Mouse (Mus musculus) layer of hippocampus, adult 9-10 months (tissue): ENCODE measurements around the gene Milr1.
"Not testable (repeated sequence)": the region's sequence is repeated elsewhere in the genome, so short reads cannot be mapped to it uniquely, and the experiment has no call there.

ENCODE experiments used
- DNase-seq: peaks from one replicate; pipeline ENCODE4 v3.0.0; 2022; ENCODE audit warnings: low spot score

The Milr1 gene

DNA sequence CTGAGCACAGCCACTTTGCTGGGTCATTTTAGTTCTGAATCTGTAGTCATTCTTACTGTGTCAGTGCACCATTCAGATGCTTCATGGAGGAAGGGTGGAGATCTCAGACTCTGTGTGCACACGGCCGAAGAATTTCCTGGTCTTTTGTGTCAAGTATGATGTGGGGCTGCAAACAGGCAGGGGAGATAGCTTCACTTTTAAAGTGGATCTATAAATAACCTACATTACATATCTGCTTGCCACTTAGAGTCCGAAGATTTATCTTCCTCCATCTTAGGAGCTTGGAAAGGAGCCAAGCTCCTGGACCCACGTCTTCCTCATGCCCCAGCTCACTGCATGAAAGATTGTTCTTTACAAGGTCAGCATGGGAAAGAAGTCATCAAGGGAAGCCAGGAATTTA, 20.3 kb upstream of the Milr1 start:
- no peak for DNase-seq

DNA sequence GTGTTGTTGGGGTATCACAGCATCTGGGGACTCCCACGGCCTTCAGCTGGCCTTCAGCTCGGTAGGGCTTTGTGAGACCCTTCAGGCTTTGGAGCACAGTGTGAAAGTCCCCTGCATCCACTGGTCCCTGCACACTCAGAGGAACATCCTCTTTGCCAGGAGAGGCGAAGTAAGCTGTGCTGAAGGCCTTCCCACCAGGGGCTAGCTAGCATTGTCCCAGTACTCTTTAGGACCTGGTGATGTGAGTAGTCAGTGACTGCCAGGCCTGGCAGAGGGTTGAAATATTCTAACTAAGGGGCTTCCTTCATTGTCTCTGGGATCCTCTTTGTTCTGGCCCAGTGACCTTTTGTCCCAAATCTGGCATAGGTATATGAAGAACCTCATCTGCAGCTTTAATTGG, 14.4 kb upstream of the Milr1 start:
- no peak for DNase-seq

GRCm38 (mm10) chr11:106737178-106737621, 13.8 kb upstream of the Milr1 start:
- no peak for DNase-seq

DNA sequence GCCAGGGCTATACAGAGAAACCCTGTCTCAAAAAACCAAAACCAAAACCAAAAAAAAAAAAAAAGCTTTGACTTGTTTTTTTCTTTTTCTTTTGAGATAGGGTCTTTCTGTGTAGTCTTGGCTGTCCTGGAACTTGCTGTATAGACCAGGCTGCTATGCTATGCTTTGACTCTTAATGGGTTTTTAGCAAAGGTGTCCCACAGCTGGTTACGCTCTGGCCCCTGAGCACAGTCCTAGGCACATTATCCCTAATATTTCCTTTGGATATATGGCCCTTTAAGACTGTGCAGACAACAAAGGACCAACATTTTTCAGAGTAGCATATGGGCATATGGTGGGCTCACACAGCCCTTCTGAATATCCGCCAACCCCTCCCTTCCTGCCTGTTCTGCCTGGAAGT, 11.9 kb upstream of the Milr1 start:
- DNase-seq = no peak

GRCm38 (mm10) chr11:106740724-106741123, 10.3 kb upstream of the Milr1 start:
- DNase-seq = not testable (repeated sequence)

DNA sequence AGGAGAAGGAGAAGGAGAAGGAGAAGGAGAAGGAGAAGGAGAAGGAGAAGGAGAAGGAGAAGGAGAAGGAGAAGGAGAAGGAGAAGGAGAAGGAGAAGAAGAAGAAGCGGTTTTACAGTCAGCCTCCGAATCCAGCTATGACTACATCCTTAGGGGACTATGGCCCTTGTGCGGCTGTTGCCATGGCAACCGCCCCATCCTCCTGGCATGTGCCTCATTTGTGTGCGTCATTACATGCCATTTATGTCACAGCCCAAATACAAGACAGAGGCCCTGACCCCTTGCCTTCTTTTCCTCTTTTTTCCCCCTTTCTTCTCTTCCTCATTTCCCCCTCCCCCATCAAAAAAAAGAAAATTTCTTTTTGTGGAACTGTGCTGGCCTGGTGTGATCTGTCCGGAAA, 9.8 kb upstream of the Milr1 start:
- DNase-seq = no peak

DNA sequence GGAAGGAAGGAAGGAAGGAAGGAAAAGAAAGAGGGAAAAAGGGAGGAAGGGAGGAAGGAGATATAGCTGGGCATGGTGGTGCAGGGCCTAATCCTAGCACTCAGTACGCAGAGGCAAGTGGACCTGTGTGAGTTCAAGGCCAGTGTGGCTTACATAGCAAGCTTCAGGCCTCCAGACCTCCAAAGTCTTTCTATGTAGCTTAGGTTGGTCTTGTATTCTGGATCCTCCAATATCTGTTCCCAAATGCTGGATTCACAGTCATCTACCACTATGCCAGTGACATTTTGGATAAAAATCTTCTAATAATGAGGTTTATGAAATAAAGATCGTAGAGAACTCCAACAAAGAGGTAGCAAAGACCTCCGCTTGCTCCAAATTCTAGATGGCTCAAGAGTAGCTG, 9.2 kb upstream of the Milr1 start:
- no peak for DNase-seq

DNA sequence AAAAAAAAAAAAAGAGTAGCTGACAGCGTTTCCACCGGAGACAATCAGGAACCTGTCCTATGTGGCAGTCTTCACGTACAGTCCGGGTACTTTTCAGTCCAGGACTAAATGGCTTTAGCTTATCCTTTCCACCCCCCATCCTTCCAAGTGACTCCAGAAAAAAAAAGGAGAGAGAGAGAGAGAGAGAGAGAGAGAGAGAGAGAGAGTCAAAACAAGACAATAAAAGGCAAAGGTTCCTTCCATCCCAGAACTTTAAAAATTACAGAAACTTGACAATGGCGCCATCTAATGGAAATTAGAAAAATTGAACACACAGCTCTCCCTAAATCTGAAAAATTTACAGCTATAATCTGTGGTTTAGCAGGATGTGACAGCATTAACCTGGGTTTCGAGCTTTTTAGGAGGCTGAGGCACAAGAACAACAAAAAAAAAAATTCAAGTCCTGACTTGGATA, 8.6 kb upstream of the Milr1 start:
- no peak for DNase-seq

DNA sequence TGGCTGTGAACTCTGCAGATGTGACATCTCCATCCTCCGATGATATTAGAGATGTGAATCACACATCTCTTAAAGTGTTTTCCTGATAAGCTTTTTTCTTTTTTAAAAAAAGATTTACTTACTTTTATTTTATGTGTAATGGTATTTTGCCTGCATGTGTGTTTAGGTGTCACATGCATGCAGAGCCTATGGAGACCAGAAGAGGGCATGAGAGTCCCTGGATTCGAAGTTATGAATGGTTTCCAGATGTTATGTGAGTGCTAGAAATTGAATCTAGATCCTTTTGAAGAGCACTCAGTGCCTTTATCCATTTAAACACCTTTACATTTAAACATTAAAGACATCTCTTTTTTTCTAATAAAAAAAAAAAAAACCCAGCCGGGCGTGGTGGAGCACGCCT, 6.1 kb upstream of the Milr1 start:
- DNase-seq = no peak

- not testable (repeated sequence) for DNase-seq
Observed at GRCm38 (mm10) chr11:106749557-106750120, 1.4 kb upstream of the Milr1 start.

- DNase-seq = no peak
Observed at GRCm38 (mm10) chr11:106750121-106750751, 790 bp upstream of the Milr1 start, which contains the start of gene Pecam1. TSS of gene Pecam1 (minus strand) at chr11:106750628.

DNA sequence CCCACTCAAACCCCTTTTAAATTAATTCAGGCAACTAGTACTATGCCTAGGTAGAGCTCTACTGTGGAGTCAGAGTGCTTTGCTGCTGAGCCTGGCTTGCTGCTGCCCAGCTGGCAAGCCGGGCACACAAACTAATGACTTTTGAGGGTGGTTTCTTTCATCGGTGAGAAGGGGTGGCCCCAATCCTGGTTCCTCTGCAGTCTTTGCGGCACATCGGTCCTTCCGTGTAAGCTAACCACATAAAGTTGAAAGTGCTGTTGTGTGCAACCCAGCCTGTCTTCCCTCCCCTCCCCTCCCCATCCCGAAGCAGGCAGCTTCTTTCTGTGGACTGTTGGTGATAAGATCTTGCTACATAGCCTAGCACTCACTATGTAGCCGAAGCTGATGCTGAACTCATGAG, 1.1 kb downstream of the Milr1 start:
- DNase-seq = no peak

- no peak for DNase-seq
Observed at GRCm38 (mm10) chr11:106753314-106753713, 2.3 kb downstream of the Milr1 start.

- no peak for DNase-seq
Observed at GRCm38 (mm10) chr11:106755583-106755982, 4.6 kb downstream of the Milr1 start.

- no peak for DNase-seq
Observed at GRCm38 (mm10) chr11:106759028-106759427, 8.0 kb downstream of the Milr1 start.

GRCm38 (mm10) chr11:106760511-106760910, 9.5 kb downstream of the Milr1 start:
- DNase-seq = no peak

GRCm38 (mm10) chr11:106762139-106762799, 11.2 kb downstream of the Milr1 start:
- no peak for DNase-seq

DNA sequence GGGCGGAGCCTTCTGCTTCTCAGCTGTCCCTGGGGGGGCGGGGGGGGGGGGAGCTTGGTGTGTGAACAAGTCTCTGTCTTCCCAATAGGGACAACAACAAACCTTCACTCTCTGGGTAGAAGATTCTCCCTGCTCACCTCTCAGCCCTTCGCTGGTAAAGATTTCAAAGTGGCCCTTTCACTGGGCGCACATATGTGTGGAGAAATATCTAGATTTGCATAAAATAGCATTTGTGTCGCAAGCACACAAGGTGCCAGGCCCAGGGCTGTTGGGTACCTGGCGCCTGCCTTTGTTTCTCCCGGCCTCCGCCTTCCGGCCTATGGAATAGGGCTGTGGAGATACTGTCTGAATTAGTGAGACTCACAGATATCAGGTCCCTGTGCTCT, 11.8 kb downstream of the Milr1 start:
- DNase-seq = no peak

GRCm38 (mm10) chr11:106766611-106767162, 15.7 kb downstream of the Milr1 start:
- DNase-seq = no peak

GRCm38 (mm10) chr11:106767516-106767915, 16.5 kb downstream of the Milr1 start:
- DNase-seq = no peak

GRCm38 (mm10) chr11:106770195-106770974, 19.4 kb downstream of the Milr1 start:
- no peak for DNase-seq

DNA sequence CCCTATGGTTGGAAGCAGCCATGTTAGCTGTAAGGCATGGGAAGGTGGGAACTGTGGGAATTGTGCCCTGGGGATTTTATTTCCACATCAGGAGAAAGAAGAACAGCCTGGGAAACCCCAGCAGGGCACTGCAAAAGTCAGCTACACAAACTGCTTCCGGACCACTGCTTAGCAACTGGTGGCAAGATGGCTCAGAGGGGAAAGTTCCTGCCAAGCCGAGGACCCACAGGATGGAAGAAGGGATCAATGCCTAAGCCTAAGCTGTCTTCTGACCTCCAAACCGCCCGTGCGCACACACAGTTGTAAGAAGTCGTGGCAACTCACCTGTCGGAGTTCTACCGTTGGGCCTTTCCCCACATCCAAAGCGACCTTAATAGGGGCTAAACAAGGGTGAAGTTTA, 22.0 kb downstream of the Milr1 start:
- no peak for DNase-seq
